Mouse (Mus musculus) cerebellum, adult 18-20 months (tissue): ENCODE results near the gene Mtor.

Source experiments
- DNase-seq, 2 experiments: peaks; one replicate each; pipeline ENCODE4 v3.0.0; 2021

The Mtor gene

GRCm38 (mm10) chr4:148601871-148602270 lies 153.5 kb downstream of the Mtor start:
- DNase-seq, result no peak

GRCm38 (mm10) chr4:148602357-148603120 lies 154.1 kb downstream of the Mtor start, which contains the start of gene Masp2:
Gene Masp2 (plus strand): TSS chr4:148602554.
- DNase-seq, result no peak

GRCm38 (mm10) chr4:148603376-148604139 lies 155.1 kb downstream of the Mtor start:
- DNase-seq, result no peak

GRCm38 (mm10) chr4:148604141-148604540 lies 155.7 kb downstream of the Mtor start:
- no peak for DNase-seq

- DNase-seq, result peak; percentile 56 to 65
Observed at GRCm38 (mm10) chr4:148604541-148605165, 156.2 kb downstream of the Mtor start.
